Mouse (Mus musculus) adrenal gland, adult 8-10 months (tissue): ENCODE measurements around the gene Cdk5r2. TPM values are rescaled to one million over a fixed set of nuclear protein-coding genes. Genes with fewer than 3 reads are reported as not detected.

Experiments
- DNase-seq: peaks from one replicate; pipeline ENCODE4 v3.0.0; 2022
- total RNA-seq, 4 experiments: library from RNA; stranded (reverse); gene quantifications; 2 replicates each; pipeline ENCODE4 v1.2.4; 2022

Gene Cdk5r2
- total RNA-seq, 4 experiments from 2014 or later, result 4.2 to 6.2 (median 6.0) TPM

GRCm38 (mm10) chr1:74851001-74851775 lies 3.5 kb upstream of the Cdk5r2 start:
- no peak for DNase-seq

DNA sequence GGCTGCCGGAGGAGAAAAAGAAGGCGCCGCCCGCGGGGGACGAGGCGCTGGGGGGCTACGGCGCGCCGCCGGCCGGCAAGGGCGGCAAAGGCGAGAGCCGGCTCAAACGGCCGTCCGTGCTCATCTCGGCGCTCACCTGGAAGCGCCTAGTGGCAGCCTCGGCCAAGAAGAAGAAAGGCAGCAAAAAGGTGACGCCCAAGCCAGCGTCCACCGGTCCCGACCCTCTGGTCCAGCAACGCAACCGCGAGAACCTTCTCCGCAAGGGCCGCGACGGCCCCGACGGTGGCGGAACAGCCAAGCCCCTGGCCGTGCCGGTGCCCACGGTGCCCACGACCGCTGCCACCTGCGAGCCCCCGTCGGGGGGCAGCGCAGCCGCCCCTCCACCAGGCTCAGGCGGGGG lies 422 bp downstream of the Cdk5r2 start:
- no peak for DNase-seq

- DNase-seq, result no peak
These were observed 1.1 kb downstream of the Cdk5r2 start for GRCm38 (mm10) chr1:74855651-74856438.

DNA sequence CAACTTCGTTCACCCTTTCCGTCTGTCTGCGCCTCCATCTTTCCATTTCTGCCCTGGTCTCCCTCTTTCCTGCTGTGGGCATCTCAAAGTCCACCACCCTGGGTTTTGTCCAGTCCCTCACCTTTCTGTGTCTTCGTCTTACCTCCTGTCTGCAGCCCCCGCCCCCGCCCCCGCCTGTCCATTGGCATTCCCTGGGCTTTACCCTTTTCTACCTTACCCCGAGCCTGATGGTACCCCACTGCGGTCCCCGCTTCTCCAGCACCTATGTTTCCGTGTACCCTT lies 1.6 kb downstream of the Cdk5r2 start:
- no peak for DNase-seq

GRCm38 (mm10) chr1:74856791-74857190 lies 2.1 kb downstream of the Cdk5r2 start:
- DNase-seq, result no peak

- DNase-seq, result no peak
These were observed 2.5 kb downstream of the Cdk5r2 start for GRCm38 (mm10) chr1:74857201-74857600.

DNA sequence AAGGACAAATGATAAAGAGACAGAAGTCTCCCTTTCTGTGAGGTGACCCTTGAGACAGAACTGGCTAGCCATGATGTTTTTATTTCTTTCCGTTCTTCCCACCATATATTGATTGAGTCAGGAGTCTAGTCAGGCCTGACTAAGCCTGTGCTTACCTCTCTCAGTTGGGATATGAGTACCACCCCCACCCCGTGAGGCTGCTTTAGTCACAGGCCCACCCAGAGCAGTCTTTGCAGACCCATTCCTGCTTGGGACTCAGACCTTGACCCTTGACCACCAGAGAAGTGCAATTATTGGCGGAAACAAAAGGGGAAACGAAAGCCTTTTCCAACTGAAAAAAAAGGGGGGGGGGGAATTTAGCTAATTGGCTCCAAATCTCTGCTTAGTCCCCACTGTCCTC lies 2.9 kb downstream of the Cdk5r2 start:
- DNase-seq, result no peak

DNA sequence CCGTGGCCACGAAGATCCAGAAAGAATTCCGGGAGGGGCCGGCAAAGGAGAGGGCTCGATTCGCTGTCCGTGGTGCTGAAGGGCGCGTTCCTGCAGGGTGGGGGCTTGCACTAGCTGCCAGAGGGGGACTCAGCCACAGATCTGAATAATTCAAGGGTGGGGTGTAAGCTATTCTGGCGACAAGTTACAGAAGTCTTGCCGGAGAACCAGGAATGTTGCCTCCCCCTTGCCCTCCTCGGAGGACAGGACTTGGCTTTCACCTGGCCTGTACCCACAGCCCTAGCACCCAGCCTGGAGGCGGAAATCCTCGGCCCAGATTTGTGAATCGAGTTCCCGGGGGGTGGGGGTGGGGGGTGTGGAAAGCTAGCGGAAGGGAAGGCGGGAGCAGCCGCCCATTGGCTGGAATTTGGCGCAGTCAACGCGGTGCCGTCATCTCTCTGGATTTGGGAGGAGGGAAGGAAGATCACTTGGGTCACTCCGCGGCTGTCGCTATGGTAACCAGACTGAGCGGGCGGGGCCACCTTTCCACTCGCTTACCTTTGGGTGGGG lies 3.5 kb downstream of the Cdk5r2 start:
- peak; percentile 74 for DNase-seq

DNA sequence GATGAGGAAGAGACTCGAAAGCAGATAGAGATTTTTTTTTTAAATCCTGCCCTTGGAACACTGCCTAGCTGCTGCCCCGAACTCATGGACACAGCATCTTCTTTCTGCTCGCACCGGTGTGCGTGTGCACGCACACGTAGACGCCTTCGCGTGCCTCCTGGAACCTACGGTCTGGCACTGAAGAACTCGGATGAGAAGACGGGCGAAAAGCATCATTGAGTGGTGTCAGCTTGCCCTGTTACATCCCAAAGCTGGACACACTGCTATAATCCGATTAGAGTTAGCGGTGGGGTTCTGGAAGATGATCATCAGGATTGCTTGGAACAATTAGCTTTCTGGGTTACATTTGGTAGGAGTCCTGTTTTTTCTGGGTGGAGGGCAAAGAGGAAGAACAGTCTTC lies 4.1 kb downstream of the Cdk5r2 start:
- no peak for DNase-seq

- DNase-seq, result no peak
These were observed 4.7 kb downstream of the Cdk5r2 start for GRCm38 (mm10) chr1:74859223-74859984.

- DNase-seq, result no peak
These were observed 7.0 kb downstream of the Cdk5r2 start for GRCm38 (mm10) chr1:74861783-74862182.

DNA sequence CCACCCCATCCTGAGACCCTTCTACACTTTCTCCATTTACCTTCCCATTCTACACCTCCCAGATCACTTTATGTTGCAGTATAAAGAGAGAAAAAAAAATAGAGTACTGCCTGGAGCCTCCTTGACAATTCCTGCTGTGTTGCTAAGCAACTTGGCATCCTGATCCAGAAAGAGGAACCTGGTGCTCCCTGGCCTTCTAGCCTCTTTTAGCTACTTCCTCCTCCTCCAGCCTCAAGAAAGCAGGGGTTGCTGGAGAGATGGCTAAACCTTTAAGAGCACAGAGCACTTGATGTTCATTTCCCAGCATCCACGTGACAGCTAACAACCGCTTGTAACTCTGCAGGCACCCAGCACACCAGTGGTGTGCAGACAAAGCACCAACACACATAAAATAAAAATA lies 17.5 kb downstream of the Cdk5r2 start:
- no peak for DNase-seq

DNA sequence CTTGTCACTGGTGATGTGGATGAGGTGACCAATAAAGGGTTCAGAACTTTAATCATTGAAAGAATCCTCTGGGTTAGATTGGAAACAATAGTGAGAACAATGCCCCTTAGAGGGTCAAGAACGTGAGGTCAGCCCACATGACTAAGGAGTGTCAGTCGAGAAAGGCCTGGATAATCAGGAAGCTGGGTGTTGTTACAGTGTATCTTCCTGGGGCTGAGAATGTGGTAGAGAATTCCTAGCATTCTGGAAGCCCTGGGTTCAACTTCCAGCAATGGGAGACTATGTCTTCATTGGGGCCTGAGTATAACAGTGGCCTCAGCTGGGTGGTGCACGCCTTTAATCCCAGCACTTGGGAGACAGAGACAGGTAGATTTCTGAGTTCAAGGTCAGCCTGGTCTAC lies 22.5 kb downstream of the Cdk5r2 start:
- no peak for DNase-seq

DNA sequence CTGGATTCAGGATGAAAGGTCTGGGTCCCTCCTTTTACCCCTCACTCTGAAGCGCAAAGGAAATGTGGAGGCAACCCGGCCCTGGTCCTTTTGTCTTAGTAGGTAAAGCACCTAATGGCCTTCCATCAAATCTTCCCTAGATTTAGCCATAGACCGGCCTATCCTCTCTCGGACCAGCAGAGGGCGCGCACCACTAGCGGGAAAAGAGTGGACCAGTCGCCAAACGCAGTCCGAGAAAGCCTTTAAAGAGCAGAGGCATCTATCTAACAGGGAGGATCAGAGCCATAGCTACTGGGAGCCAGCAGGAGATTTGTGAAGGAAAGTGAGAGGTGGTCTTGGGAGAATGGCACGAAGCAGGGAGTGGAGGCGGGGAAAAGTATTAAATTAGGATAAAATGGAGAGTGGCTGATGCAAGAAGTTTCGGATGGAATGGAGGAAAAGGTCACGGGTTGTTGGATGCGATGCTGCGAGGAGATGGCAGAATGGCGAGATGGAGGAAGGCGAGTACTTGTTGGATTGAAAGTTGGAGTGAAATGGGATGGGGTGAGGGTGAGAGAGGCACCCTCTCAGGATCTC lies 26.1 kb downstream of the Cdk5r2 start:
- peak; percentile 33 for DNase-seq

DNA sequence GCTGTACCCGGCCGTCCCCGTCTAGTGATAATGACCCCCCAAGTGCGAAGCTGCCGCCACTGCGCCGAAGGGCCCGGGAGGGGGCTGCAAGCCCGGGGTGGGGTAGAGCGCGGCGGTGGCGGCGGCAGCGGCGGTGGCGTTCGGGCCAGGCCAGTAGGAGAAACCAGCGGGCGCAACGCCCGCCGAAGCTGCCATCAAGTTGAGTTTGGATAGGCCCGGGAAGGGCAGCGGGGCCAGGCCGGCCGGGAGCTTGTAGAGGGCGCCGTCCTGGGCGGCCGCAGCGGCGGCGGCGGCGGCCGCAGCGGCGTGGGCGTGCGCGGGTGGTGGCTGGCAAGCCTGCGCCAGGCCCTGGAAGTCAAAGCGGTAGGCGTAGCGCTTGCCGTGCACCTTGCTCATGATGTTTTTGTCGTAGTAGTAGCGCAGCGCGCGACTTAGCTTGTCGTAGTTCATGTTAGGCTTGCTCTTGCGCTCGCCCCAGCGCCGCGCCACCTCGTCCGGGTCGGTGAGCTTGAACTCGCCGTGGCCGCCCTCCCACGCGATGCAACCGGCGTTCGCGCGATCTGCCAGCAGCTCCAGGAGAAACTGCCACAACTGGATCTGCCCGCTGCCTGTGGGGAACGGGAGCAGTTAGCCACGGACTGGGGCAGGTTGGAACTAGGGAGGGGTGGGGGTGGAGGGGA lies 27.5 kb downstream of the Cdk5r2 start:
- no peak for DNase-seq

DNA sequence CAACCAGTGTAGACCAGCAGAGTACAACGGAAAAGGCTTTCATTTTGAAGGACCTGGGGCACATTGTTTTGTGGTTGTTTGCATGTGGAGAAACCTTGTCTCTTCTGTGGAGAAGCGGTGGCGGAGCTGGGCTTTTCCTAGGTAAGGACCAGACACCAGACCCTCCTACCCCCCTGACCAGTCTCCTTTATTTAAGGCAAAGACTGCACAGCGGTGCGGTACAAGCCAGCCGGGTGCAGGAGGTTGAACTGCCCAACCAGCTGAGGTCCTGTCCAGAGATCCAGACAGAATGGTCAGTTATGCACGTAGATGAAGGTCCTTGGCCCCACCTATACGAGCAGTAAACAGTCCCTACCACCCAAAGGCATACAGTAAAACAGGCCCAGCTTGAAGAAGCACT lies 28.1 kb downstream of the Cdk5r2 start:
- DNase-seq, result no peak

DNA sequence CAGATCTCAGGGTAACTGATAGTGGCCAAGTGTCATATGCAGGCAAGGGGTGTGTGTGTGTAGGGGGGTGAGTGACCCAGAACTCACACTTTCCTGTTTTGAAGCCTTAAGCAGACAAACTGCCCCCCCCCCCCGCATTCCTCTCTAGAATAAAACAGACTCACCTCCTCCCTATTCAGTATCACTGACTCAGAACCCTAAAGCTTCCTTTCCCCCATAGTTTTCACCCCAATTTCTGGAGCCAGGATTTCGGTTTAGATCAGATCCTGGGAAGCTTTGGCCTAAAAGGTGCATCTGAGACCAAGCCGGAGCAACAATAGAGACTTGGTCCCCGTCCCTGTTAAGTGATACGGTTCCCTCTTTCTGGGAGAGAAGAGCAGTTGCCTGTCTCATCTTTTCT lies 28.7 kb downstream of the Cdk5r2 start:
- no peak for DNase-seq

- no peak for DNase-seq
These were observed 29.7 kb downstream of the Cdk5r2 start for GRCm38 (mm10) chr1:74884196-74885141.

DNA sequence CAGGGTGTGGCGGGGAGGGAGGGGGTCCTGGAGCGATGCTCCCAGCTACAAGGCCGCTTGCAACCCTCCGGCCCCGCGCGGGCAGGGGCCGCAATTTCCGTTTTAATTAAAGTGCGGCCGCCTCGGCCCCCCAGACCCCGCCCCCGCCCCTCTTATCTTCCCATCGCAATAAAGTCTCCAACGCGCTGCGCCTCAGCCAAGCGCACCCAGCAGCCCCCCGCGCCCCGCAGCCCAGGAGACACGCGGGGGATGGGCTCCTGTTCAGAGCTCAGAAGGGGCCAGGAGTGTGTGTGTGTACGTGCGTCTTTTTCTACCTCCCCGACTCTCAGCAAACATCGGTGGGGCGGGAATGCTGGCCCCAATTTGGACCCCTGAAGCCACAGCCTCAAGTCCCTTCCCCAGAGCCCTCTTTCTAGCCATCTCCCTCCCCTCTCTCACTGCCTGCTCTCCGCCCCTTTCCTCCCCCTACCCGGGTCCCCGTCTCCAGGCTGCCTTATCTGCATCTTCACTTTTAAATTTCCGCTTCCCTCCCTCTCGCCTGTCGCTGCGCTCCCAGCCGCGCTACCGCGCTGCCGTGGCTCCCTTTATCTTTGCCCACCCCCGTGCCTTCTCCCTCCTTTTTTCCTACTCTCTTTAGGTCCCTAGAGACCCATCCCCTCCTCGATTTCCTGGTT lies 30.8 kb downstream of the Cdk5r2 start, which contains the start of gene Fev:
TSS of gene Fev (minus strand) at position 51 of the 674 bp plus-strand sequence.
- no peak for DNase-seq

GRCm38 (mm10) chr1:74891513-74891912 lies 36.8 kb downstream of the Cdk5r2 start:
- DNase-seq, result no peak
